Mouse (Mus musculus): ENCODE data around the gene Brip1.
A peak's percentile ranks its signal among the peaks of the same experiment; 100 is the strongest.

The Brip1 gene

DNA sequence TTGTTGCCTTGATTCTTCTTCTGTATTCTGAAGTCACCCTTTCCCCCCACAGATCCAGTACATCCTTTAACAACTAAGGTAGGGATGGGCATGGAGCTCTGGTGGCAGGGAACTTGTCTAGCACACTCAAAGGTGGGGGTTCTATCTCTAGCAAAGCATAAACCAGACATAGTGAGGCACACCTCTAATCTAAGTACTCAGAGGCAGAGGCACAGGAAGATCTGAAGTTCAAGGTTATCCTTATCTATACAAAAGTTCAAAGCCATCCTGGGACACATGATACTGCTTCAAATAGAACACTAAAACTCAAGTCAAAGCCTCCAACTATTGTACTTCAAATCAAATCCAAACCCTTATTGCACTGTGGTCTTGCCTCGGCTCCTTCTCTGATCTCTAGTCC is 85.0 kb downstream of the Brip1 start:
- DNase-seq (ENCODE audit: low read depth) = no peak

DNA sequence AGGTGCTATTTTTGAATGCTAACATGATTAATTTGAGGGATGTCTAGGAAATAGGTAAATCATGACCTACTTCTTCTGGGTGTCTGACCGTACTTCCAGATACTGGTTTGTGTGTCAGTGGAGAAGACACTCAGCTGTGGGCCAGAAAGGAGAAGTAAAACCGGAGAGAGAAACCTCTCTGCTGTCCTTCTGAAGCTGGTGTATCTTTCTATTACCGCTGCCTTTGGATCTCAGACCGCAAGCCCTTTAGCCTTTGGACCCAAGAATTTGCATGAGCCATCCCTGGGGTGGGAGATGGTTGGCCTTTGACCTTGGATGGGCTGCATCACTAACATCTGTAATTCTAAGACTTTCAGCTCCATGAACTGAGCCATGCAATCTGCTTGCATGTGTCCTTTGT is 93.7 kb downstream of the Brip1 start:
- no peak for DNase-seq (ENCODE audit: low read depth)

GRCm38 (mm10) chr11:86106596-86106995 is 94.4 kb downstream of the Brip1 start:
- no peak for DNase-seq (ENCODE audit: low read depth)

GRCm38 (mm10) chr11:86101191-86101590 is 99.8 kb downstream of the Brip1 start:
- DNase-seq (ENCODE audit: low read depth) = no peak

- DNase-seq (ENCODE audit: low read depth) = no peak
Observed at GRCm38 (mm10) chr11:86099341-86099740, 101.7 kb downstream of the Brip1 start.

GRCm38 (mm10) chr11:86088815-86089214 is 112.2 kb downstream of the Brip1 start:
- no peak for DNase-seq (ENCODE audit: low read depth)

- no peak for DNase-seq (ENCODE audit: low read depth)
Observed at GRCm38 (mm10) chr11:86084522-86084921, 116.5 kb downstream of the Brip1 start.

DNA sequence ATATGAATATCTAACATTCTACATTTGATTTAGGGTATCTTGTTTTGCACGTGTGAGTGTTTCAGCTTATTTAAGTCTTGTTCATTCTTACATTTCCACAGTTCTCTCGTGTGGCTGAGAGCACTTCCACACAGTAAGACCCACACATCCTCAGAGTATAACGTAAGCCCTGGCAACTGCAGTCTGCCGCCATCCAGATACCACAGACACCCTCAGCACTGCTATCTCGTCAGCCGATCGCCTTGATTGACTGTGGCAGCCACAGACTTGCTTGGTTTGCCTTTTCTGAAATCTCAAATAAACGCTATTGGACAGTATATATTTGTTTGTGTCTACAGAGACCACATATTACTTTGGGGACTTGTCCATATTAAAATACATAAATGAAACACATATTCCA is 123.0 kb downstream of the Brip1 start:
- no peak for DNase-seq (ENCODE audit: low read depth)

DNA sequence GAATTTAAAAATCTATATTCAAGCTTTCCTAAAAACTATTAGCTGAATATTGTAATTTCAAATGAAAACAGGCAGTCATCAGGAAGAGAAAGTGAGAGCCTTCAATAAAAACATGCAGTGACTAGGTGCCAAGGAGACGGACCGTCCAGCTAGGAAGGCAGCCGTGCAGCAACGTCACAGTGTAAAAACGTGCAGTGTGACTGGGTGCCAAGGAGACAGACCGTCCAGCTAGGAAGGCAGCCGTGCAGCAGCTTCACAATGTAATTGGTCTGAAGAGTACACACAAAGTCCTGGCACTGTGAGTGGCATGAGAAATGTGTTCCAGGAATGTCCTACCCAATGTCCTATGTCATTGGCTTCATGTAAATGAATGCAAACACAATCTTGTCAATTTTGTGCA is 124.0 kb downstream of the Brip1 start:
- no peak for DNase-seq (ENCODE audit: low read depth)

- no peak for DNase-seq (ENCODE audit: low read depth)
Observed at GRCm38 (mm10) chr11:86076403-86076802, 124.6 kb downstream of the Brip1 start.

GRCm38 (mm10) chr11:86075371-86075770 is 125.6 kb downstream of the Brip1 start:
- DNase-seq (ENCODE audit: low read depth) = no peak

GRCm38 (mm10) chr11:86068651-86069050 is 132.3 kb downstream of the Brip1 start:
- no peak for DNase-seq (ENCODE audit: low read depth)

- DNase-seq (ENCODE audit: low read depth) = peak; percentile 24
Observed at GRCm38 (mm10) chr11:86067154-86067553, 133.8 kb downstream of the Brip1 start.

- no peak for DNase-seq (ENCODE audit: low read depth)
Observed at GRCm38 (mm10) chr11:86064881-86065280, 136.1 kb downstream of the Brip1 start.

GRCm38 (mm10) chr11:86061243-86061642 is 139.8 kb downstream of the Brip1 start:
- DNase-seq (ENCODE audit: low read depth) = no peak

DNA sequence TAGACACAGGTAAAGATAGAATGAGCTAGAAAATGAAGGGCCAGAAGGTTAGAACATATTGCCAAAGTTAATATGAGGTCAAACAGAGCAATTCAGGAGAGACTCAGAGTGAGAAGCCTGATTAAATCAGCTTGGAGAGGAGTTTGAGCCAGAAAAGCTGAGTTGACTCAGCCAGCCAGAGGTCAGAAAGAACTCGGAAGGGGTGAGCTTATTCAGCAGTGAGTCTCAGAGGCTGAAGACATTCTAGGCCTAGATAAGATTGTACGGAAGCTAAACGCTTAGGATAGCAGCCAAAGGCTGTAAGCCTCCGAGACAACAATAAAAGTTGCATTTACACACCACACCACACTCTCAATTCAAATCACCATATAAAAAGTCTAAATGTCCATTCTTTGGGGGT is 141.9 kb downstream of the Brip1 start:
- peak; percentile 16 for DNase-seq (ENCODE audit: low read depth)

- no peak for DNase-seq (ENCODE audit: low read depth)
Observed at GRCm38 (mm10) chr11:86055806-86056205, 145.2 kb downstream of the Brip1 start.

- peak; percentile 8 for DNase-seq (ENCODE audit: low read depth)
Observed at GRCm38 (mm10) chr11:86051383-86051782, 149.6 kb downstream of the Brip1 start.

GRCm38 (mm10) chr11:86050430-86051280 is 150.3 kb downstream of the Brip1 start:
- peak; percentile 82 for DNase-seq (ENCODE audit: low read depth)

GRCm38 (mm10) chr11:86039994-86040393 is 161.0 kb downstream of the Brip1 start:
- DNase-seq (ENCODE audit: low read depth) = no peak

DNA sequence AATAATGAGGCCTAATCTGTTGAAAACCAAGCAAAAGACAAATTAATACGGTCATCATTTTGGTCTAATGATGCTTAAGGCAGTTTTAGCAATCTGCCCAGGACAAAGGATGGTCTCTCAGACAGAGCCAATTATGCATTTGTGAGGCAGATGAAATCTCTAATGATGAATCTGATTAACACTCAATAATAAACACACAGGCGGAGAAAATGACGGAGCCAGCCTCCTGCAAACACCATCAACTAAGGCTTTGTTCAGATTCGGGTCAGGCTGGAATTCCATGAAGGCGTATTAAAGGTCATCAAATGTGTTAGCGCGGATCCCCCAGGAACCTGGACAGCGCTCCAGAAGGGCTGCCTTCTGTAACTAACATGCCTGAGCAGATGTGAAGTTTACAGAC is 161.6 kb downstream of the Brip1 start:
- no peak for DNase-seq (ENCODE audit: low read depth)

DNA sequence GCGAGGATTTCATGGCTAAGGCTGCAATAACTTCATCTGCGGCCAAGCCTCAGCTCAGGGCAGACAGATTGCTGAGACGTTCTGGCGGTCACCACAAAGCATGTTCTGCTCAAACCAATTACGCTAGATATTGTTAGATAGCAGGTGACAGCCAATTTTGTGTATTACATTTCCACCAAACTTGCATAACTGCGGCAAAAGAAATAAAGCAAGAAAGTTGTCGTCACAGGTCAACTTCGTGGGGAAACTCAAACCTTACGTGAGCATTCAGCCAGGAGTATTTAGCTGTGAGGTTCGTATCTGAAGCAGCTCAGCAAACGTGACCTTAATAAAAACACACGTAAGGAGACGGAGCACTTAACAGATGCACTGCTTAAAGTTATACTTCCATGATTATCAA is 162.3 kb downstream of the Brip1 start:
- no peak for DNase-seq (ENCODE audit: low read depth)

GRCm38 (mm10) chr11:86032910-86033309 is 168.1 kb downstream of the Brip1 start:
- DNase-seq (ENCODE audit: low read depth) = no peak

GRCm38 (mm10) chr11:86028034-86028433 is 173.0 kb downstream of the Brip1 start:
- no peak for DNase-seq (ENCODE audit: low read depth)

Data from fibroblast of lung, adult 2 months (primary cell).